Mouse (Mus musculus) E14TG2a.4 (cell line): ENCODE measurements at regions not wholly inside any gene's neighbourhood (a gene's known extent, or its start where the extent isn't known, plus 50 kb on each side); places are given as distances from the start of the nearest gene placed in this dataset.

Experiments
- CTCF ChIP-seq: conservative IDR thresholded peaks from 2 replicates; pipeline ENCODE4 v1.5.1; 2014; ENCODE audit warnings: low read length
- NANOG ChIP-seq: IDR thresholded peaks from 2 replicates; pipeline ENCODE4 v1.6.1; 2014; ENCODE audit warnings: borderline replicate concordance, low read length, mixed read lengths
- POU5F1 ChIP-seq: IDR thresholded peaks from 2 replicates; pipeline ENCODE4 v1.6.1; 2014; ENCODE audit warnings: low read length, borderline replicate concordance

GRCm38 (mm10) chr3:39918601-39919000 lies 612.5 kb upstream of the Intu start:
- TF ChIP-seq NANOG (no peak), CTCF (no peak), POU5F1 (no peak)
